Mouse (Mus musculus) testis, adult 2 months (tissue): Measurements from ENCODE around the gene Anapc4. TPM values are rescaled to one million over a fixed set of nuclear protein-coding genes. Genes with fewer than 3 reads are reported as not detected.

Source experiments
- H3K27ac ChIP-seq: fragments of 200-500 bp; 2 replicates; pipeline ENCODE4 v1.5.1; 2012; ENCODE audit warnings: low read depth, low read length; ENCODE audit not compliant: control insufficient read depth, insufficient read depth
- H3K27me3 ChIP-seq: fragments of 200-500 bp; 2 replicates; pipeline ENCODE4 v1.6.1; 2012; ENCODE audit warnings: mild to moderate bottlenecking, low read length, moderate library complexity; ENCODE audit not compliant: control insufficient read depth, insufficient read depth
- H3K36me3 ChIP-seq: fragments of 200-500 bp; 2 replicates; pipeline ENCODE4 v1.6.1; 2012; ENCODE audit warnings: mild to moderate bottlenecking, low read length; ENCODE audit not compliant: control insufficient read depth, insufficient read depth
- H3K4me1 ChIP-seq: fragments of 200-500 bp; 2 replicates; pipeline ENCODE4 v1.6.1; 2012; ENCODE audit warnings: low read length; ENCODE audit not compliant: control insufficient read depth, insufficient read depth
- H3K4me3 ChIP-seq: fragments of 200-500 bp; 2 replicates; pipeline ENCODE4 v1.5.1; 2012; ENCODE audit warnings: low read depth, mild to moderate bottlenecking, low read length, moderate library complexity, mixed read lengths; ENCODE audit not compliant: control insufficient read depth
- CTCF ChIP-seq: fragments of 200-500 bp; IDR thresholded peaks from 2 replicates; pipeline ENCODE4 v1.5.1; 2012; ENCODE audit warnings: low read depth, mild to moderate bottlenecking, inconsistent platforms, low read length, moderate library complexity; ENCODE audit not compliant: control insufficient read depth, insufficient read depth, insufficient replicate concordance
- POLR2A ChIP-seq: fragments of 200-500 bp; IDR thresholded peaks from 2 replicates; pipeline ENCODE4 v1.6.1; 2012; ENCODE audit warnings: low read depth, mild to moderate bottlenecking, inconsistent platforms, low read length, moderate library complexity; ENCODE audit not compliant: control insufficient read depth
- polyA plus RNA-seq: library from polyadenylated mRNA; depleted of rRNA; stranded (reverse); fragments of >200 nt; gene quantifications from 2 replicates; pipeline ENCODE4 v1.2.3, GENCODE M21; 2012

The Anapc4 gene
- polyA plus RNA-seq, 1 experiment, result 22.4 TPM

DNA sequence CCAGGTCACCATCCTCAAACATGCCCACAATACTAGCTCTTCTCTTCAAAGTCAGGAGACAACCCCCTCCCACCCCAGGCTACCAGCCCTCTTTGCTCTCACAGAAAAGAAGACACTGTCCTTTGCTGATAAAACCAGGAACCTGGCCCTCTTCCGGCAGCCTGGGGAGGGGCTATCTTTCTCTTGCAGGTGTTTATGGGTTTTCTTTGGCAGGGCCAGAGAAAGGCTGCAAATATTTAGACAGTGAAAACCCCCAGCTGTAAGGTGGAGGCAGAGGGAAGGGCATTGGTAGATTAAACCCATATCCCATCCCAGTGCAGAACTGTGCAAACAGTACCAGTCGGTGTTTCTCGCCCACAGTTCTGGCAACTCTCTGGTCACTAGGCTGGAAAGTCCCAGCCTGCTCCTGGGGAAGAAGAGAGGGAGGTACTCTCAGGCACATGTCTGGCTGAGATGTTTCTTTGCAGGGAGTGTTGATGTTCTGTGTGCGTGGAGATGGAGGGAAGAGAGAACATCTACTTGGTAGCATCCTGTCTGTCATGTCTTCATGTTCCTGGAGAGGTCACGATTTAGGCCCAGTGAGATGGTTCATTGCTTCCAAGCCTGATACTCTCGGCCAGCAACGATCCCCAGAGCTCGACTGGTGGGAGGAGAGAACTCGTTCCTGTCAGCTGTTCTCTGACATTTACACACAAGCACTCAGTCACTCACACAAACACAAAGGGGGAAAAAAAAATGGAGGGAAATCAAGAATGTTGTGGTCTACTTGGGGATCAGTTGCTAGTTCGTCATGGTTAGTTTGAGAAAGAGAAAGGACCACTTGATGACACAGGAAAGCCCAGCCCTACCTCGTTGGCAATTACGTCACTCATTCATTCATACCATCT, 58.4 kb downstream of the Anapc4 start:
- no peak overlapping the region for H3K4me3 ChIP-seq
- H3K36me3 ChIP-seq, result no peaks in the 10 kb centered on the region
- TF ChIP-seq POLR2A (no peak), CTCF (no peak)
- H3K27me3 ChIP-seq, result no peaks in the 10 kb centered on the region
- peaks cover 8% of the 10 kb centered on the region for H3K4me1 ChIP-seq
- no peak overlapping the region for H3K27ac ChIP-seq

DNA sequence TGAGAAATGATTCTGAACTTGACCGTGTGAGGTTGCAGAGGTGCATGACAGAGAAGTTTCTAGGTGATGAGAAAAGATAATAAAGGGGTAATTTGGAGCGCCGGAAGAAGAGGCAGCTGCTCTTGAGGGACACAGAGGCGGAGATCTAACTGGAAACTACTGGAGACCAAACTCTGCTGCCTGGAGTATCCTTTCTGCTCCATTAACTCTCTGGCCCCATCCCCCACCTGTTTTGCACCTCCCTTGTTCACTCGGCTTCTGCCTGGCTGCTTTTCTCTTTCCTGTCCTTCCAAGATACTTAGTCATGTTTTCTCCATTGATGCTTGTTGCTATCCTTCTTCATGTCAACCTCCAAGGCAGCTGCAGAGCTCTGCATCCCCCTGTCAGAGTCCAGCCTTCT, 60.1 kb downstream of the Anapc4 start:
- no peak overlapping the region for H3K4me3 ChIP-seq
- H3K4me1 ChIP-seq, result no peaks in the 10 kb centered on the region
- H3K27ac ChIP-seq, result no peak overlapping the region
- no peaks in the 10 kb centered on the region for H3K27me3 ChIP-seq
- TF ChIP-seq POLR2A (no peak), CTCF (no peak)
- H3K36me3 ChIP-seq, result no peaks in the 10 kb centered on the region

DNA sequence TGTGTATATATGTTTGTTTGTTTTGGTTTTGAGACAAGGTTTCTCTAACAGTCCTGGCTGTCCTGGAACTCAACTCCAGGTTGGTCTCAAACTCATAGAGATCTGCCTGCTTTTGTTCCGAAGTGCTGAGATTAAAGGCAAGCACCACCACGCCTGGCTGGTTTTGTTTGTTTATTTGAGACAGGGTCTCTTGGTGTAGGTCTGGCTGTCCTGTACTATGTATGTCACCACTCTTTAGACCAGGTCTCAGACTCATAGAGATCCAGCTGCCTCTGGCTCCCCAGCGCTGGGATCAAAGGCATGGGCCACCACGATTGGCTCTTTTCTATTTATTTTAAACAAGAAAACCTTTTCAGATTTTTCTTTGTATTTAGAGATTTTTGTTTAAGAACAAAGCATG, 70.4 kb downstream of the Anapc4 start:
- 0 out of 2 replicates have a peak, but pooled peaks cover 3% of the 10 kb centered on the region for H3K4me1 ChIP-seq
- H3K36me3 ChIP-seq, result no peaks in the 10 kb centered on the region
- no peak overlapping the region for H3K27ac ChIP-seq
- TF ChIP-seq CTCF, result no peak
- no peak for TF ChIP-seq POLR2A
- H3K27me3 ChIP-seq, result no peaks in the 10 kb centered on the region
- no peak overlapping the region for H3K4me3 ChIP-seq

DNA sequence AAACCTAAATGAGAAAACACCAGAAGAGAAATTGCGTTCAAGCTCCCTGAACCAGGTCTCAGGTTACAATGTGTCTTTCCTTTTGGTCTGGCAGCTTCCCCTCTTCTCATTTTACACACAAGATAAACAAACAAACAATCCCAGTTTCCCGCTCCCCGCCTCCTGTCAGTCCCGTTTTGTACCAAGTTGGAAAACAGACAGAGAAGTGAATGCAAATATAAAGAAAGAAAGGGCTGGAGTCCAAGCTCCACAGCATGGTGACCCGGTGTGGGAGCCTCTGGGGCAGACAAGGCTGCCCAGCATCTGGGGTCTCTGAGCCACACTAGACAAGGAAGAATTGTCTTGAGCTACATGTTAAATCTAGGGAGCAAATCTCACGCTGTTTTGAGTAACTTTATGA, 70.9 kb downstream of the Anapc4 start:
- H3K36me3 ChIP-seq, result no peaks in the 10 kb centered on the region
- H3K27ac ChIP-seq, result no peak overlapping the region
- H3K4me1 ChIP-seq, result 0 out of 2 replicates have a peak, but pooled peaks cover 3% of the 10 kb centered on the region
- TF ChIP-seq CTCF (no peak), POLR2A (no peak)
- H3K27me3 ChIP-seq, result no peaks in the 10 kb centered on the region
- H3K4me3 ChIP-seq, result no peak overlapping the region

- H3K27me3 ChIP-seq, result no peaks in the 10 kb centered on the region
Measured at GRCm38 (mm10) chr5:52908246-52908645, 74.4 kb downstream of the Anapc4 start.

DNA sequence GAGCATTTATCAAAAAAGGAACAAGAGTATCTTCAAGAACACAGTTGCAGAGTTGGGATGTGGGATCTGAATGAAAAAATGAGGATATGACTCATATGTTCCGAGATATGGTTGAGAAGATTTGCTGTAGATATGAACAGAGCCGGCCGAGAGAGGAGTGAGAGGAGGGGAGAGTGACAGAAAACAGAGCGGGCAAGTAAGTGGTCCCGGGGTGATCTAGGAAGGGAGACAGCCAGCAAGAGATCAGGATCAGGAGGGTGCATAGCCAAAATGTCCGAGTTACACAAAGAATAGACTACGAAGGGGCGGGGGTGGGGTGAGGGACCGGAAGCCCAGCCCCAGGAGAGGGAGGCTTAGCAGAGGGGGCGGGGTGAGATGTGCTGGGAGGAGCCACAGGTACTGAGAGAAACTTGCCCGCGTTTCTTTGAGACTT, 76.4 kb downstream of the Anapc4 start:
- H3K36me3 ChIP-seq, result no peaks in the 10 kb centered on the region
- peaks cover 3% of the 10 kb centered on the region; the same call in 1 of the 2 replicates for H3K4me1 ChIP-seq
- TF ChIP-seq CTCF (no peak), POLR2A (no peak)
- no peaks in the 10 kb centered on the region for H3K27me3 ChIP-seq
- H3K27ac ChIP-seq, result no peak overlapping the region
- H3K4me3 ChIP-seq, result peak overlapping the region; percentile 46

More at GRCm38 (mm10) chr5:52908246-52908645, 74.4 kb downstream of the Anapc4 start:
- Histone ChIP-seq H3K4me3 (no peak overlapping the region), H3K4me1 (peaks cover 6% of the 10 kb centered on the region; the same call in 1 of the 2 replicates), H3K36me3 (no peaks in the 10 kb centered on the region), H3K27ac (no peak overlapping the region)
- no peak for TF ChIP-seq CTCF
- no peak for TF ChIP-seq POLR2A

- TF ChIP-seq POLR2A (no peak), CTCF (no peak)
- Histone ChIP-seq H3K4me1 (peaks cover 3% of the 10 kb centered on the region; the same call in 1 of the 2 replicates), H3K36me3 (no peaks in the 10 kb centered on the region), H3K4me3 (no peak overlapping the region), H3K27ac (no peak overlapping the region), H3K27me3 (no peaks in the 10 kb centered on the region)
Measured at GRCm38 (mm10) chr5:52911286-52911870, 77.6 kb downstream of the Anapc4 start.
